Mouse (Mus musculus) small intestine, adult 2 months (tissue): ENCODE results near the gene St7. TPM values are rescaled to one million over a fixed set of nuclear protein-coding genes. Genes with fewer than 3 reads are reported as not detected.

Source experiments
- H3K27ac ChIP-seq: fragments of 200-500 bp; 2 replicates; pipeline ENCODE4 v1.5.1; 2012; ENCODE audit warnings: low read depth, low read length, control low read depth, inconsistent platforms; ENCODE audit not compliant: insufficient read depth
- H3K27me3 ChIP-seq: fragments of 200-500 bp; 2 replicates; pipeline ENCODE4 v1.6.1; 2012; ENCODE audit warnings: mild to moderate bottlenecking, moderate library complexity, low read length, inconsistent platforms; ENCODE audit not compliant: control insufficient read depth, insufficient read depth
- H3K36me3 ChIP-seq: fragments of 200-500 bp; 2 replicates; pipeline ENCODE4 v1.6.1; 2012; ENCODE audit warnings: mild to moderate bottlenecking, low read length, control low read depth, inconsistent platforms; ENCODE audit not compliant: control insufficient read depth, insufficient read depth
- H3K4me1 ChIP-seq: fragments of 200-500 bp; 2 replicates; pipeline ENCODE4 v1.6.1; 2012; ENCODE audit warnings: low read length, inconsistent platforms, mixed read lengths; ENCODE audit not compliant: control insufficient read depth, insufficient read depth, insufficient read length
- H3K4me3 ChIP-seq: fragments of 200-500 bp; 2 replicates; pipeline ENCODE4 v1.5.1; 2012; ENCODE audit warnings: low read depth, mild to moderate bottlenecking, control low read depth, inconsistent platforms, low read length, moderate library complexity
- CTCF ChIP-seq: fragments of 200-500 bp; IDR thresholded peaks from 2 replicates; pipeline ENCODE4 v1.5.1; 2012; ENCODE audit warnings: low read depth, mild to moderate bottlenecking, control low read depth, inconsistent platforms, low read length, moderate library complexity, mixed read lengths; ENCODE audit not compliant: insufficient replicate concordance, insufficient read length; ENCODE audit errors: extremely low read depth
- POLR2A ChIP-seq: fragments of 200-500 bp; IDR thresholded peaks from 2 replicates; pipeline ENCODE4 v1.6.1; 2012; ENCODE audit warnings: low read depth, mild to moderate bottlenecking, control low read depth, inconsistent platforms, low read length, moderate library complexity
- WGBS: fragments of 180-500 bp; shearing (Covaris S2); methylation state at CpG from one replicate; pipeline ENCODE4 v1.1.7; 2018; 5-methylcytosine and 5-hydroxymethylcytosine counted together
- polyA plus RNA-seq: library from polyadenylated mRNA; depleted of rRNA; stranded (reverse); fragments of >200 nt; gene quantifications from 2 replicates; pipeline ENCODE4 v1.2.3, GENCODE M21; 2012

St7 gene
- polyA plus RNA-seq, 1 experiment: 3.3 TPM

DNA sequence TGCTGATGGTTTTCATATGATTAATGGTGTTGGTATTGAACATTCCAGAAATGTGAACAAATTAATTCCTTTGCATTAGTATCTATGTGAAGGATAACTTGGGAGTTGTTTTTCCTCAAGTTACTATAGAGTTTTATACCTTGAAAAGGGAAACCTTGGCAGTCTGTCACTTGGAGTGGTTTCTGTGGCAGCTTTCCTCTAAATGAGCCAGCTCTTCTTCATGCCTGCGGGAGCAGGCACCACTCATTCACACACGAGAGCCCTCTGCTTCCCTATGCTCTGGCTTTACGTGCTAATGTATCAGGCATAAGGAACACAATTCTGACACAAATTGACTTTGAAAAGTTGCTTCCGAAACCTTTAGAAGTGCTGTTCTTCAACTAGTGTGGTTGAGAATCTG lies 224.5 kb downstream of the St7 start:
- TF ChIP-seq POLR2A: no peak
- no peaks in the 10 kb centered on the region for H3K27me3 ChIP-seq
- H3K27ac ChIP-seq: no peak overlapping the region
- 95% methylated on average over 4 of the region's 4 CpGs for WGBS
- H3K4me3 ChIP-seq: no peak overlapping the region
- no peaks in the 10 kb centered on the region for H3K36me3 ChIP-seq
- no peaks in the 10 kb centered on the region for H3K4me1 ChIP-seq

DNA sequence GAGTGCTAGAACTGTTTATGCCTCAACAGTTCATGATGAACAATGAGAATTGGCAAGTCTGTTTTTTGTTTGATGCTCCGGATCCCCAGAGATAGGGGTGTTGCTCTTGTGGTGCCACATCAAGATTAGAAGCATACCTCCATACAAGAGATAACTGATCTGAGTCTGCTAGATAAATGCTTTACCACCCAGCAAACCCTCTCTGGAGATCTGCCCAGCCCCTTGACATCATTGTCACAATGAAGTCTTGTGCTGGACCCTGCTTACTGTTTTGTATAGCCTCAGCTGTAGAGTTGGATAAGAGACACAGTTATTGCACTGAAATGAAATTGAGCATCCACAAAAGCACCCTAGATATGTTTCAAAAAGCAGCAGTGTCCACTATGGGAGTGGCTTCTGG lies 229.4 kb downstream of the St7 start:
- H3K27ac ChIP-seq: no peak overlapping the region
- no peak overlapping the region for H3K4me3 ChIP-seq
- H3K36me3 ChIP-seq: no peaks in the 10 kb centered on the region
- 98% methylated on average over 1 of the region's 1 CpGs for WGBS
- no peaks in the 10 kb centered on the region for H3K4me1 ChIP-seq
- no peak for TF ChIP-seq POLR2A
- no peak for TF ChIP-seq CTCF
- H3K27me3 ChIP-seq: no peaks in the 10 kb centered on the region

DNA sequence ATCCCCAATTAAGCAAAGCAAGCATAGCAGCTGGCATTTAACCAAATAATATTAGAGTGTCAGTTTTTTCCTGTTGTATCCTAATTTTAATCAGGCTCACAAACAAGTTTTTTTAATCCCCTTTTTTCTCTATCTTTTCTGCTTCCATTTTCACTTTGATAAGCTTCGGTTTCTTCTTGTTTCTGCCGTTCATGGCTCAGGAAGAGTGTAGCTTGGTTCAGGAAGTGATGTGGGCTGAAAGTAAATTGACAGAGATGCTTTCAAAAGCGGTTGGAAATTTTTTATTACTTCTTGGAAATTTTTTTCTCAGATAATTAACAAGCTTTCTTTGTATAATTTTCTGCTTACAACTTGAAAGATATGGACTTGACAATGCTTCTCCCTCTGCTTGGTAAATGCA lies 230.2 kb downstream of the St7 start:
- Histone ChIP-seq H3K27me3 (no peaks in the 10 kb centered on the region), H3K4me1 (no peaks in the 10 kb centered on the region), H3K36me3 (no peaks in the 10 kb centered on the region), H3K4me3 (no peak overlapping the region), H3K27ac (no peak overlapping the region)
- TF ChIP-seq CTCF: no peak
- no peak for TF ChIP-seq POLR2A
- WGBS: 53% methylated on average over 3 of the region's 3 CpGs

DNA sequence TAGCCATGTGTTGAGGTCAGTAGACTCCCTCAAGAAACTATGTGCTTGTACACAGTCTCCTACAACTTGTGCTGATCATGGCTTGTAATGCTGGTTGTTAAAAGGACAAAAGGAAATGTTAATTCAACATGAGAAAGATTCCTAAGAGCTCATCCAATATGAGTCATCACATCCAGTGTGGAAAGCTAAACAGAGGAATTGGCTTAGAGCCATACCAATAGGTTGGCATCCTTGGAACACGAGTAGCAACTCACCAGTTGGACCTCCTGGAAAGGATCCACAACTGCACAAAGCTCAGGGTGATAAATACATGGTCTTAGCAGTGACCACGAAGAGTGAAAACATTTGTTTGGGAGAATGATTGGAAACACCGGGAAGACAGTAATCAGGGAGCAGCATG lies 230.6 kb downstream of the St7 start:
- WGBS: 51% methylated on average over 3 of the region's 3 CpGs
- H3K36me3 ChIP-seq: no peaks in the 10 kb centered on the region
- H3K27me3 ChIP-seq: no peaks in the 10 kb centered on the region
- no peak overlapping the region for H3K4me3 ChIP-seq
- no peak overlapping the region for H3K27ac ChIP-seq
- TF ChIP-seq POLR2A (no peak), CTCF (no peak)
- no peaks in the 10 kb centered on the region for H3K4me1 ChIP-seq

DNA sequence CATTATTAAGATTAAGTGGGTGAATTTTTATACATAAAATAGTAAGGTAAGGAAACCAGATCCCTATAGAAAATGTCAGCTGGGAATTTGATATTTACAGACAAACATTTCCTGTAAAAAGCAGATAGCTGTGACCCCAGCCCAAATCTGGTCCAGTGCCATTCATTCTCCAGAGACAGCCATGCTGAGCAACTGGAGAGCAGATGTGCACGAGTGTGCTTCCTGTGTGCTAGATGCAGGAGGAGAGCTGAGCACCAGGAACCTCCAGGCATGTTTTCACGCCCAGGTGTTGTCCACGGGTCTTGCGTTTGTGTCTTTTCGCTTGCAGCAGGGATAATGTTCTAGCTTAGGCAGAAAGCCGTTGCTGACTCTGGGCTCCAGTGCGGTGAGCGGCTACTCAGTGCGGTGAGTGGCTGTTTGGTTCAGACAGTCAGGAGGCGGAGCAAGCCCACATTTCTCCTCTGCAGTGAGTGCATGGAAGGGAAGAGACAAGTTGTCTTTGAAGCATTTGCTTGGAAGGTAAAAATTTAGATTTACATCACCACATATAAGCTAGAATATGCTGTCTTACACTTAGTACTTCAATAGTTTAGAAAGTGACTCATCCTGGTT lies 231.3 kb downstream of the St7 start:
- Histone ChIP-seq H3K4me3 (no peak overlapping the region), H3K27me3 (no peaks in the 10 kb centered on the region), H3K36me3 (no peaks in the 10 kb centered on the region), H3K4me1 (no peaks in the 10 kb centered on the region), H3K27ac (no peak overlapping the region)
- WGBS: 88% methylated on average over 10 of the region's 10 CpGs
- no peak for TF ChIP-seq CTCF
- no peak for TF ChIP-seq POLR2A

DNA sequence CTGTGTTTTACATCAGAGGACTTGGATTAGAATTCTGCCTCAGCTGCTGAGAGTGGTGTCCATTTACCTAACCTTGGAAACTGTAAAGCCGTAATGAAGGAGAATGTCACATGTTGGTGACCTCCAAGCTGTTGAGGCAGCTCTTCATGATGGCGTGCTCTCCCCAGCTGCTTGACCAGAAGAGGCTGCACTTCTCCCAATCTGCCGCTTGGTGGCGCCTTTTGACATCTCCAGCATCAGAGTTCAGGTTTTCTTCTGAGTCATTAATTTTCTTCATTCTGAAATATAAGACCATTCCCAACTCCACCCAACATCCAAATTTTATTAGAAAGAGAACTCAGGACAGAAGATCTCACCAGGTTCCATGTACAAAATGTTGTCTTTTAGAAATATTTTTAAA lies 232.5 kb downstream of the St7 start:
- Histone ChIP-seq H3K27ac (no peak overlapping the region), H3K4me1 (no peaks in the 10 kb centered on the region), H3K4me3 (no peak overlapping the region), H3K27me3 (no peaks in the 10 kb centered on the region), H3K36me3 (no peaks in the 10 kb centered on the region)
- TF ChIP-seq POLR2A (no peak), CTCF (peak; percentile 48; the same call in 1 of the 2 replicates)
- 48% methylated on average over 4 of the region's 4 CpGs for WGBS

DNA sequence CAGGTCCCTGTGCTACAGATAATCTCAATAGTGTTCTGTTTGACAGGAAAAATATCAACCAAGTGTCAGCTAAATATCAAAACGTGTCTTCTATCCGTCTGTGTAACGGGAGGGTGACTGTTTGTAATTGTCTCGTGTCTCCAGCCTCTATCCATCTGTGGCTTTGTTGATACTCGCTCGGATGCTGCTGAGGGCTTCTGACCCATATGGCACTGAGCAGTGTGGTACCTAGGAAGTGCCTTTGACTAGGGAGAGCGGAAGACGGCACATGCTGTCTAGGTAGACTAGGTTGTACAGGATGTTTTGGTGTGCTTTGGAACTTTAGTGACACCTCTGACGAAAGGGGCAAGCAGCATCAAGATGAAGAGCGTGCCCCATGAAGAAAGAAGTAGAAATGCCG lies 235.0 kb downstream of the St7 start:
- Histone ChIP-seq H3K27me3 (no peaks in the 10 kb centered on the region), H3K4me3 (no peak overlapping the region), H3K36me3 (no peaks in the 10 kb centered on the region), H3K27ac (no peak overlapping the region), H3K4me1 (no peaks in the 10 kb centered on the region)
- TF ChIP-seq CTCF: no peak
- TF ChIP-seq POLR2A: no peak
- 89% methylated on average over 11 of the region's 11 CpGs for WGBS

DNA sequence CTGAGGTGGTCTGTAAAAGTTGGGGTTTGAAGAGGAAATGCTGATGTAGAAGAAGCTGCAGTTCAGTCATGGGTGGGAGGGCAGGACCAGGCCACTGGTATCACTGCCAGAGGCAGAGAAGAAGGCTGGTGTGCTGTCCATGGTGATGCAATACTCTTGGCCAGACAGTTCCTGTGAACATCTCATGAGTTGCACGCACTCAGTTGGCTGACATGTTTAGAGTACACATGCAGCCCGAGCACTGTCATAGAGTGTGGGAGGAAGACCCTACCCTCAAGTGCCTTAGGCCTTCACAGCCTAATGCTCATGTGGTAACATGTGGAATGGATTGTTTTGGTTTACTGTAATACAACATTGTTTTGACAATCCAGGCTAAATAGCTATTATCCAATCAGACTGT lies 238.5 kb downstream of the St7 start:
- TF ChIP-seq CTCF (no peak), POLR2A (no peak)
- Histone ChIP-seq H3K36me3 (peaks cover 2% of the 10 kb centered on the region; the same call in 1 of the 2 replicates), H3K4me3 (no peak overlapping the region), H3K27ac (no peak overlapping the region), H3K27me3 (no peaks in the 10 kb centered on the region), H3K4me1 (no peaks in the 10 kb centered on the region)
- 95% methylated on average over 2 of the region's 2 CpGs for WGBS
